Mouse (Mus musculus) forebrain, embryonic 10.5 days (tissue): ENCODE measurements around the gene Rpusd2. TPM values are rescaled to one million over a fixed set of nuclear protein-coding genes. Genes with fewer than 3 reads are reported as not detected.
A peak's percentile ranks its signal among the peaks of the same experiment; 100 is the strongest.

Source experiments
- DNase-seq: peaks from one replicate; pipeline ENCODE4 v3.0.0-alpha.2; 2017; ENCODE audit warnings: low spot score; ENCODE audit errors: extremely low spot score
- H3K27ac ChIP-seq: fragments of 300-500 bp; sonication (generic); 2 replicates; pipeline ENCODE4 v1.5.1; 2016; ENCODE audit warnings: mild to moderate bottlenecking
- H3K27me3 ChIP-seq: fragments of 300-500 bp; sonication (generic); 2 replicates; pipeline ENCODE4 v1.6.1; 2016; ENCODE audit warnings: mild to moderate bottlenecking; ENCODE audit not compliant: poor library complexity, severe bottlenecking
- H3K36me3 ChIP-seq: fragments of 300-500 bp; sonication (generic); replicated peaks from 2 replicates; pipeline ENCODE4 v1.6.1; 2016; ENCODE audit warnings: mild to moderate bottlenecking, moderate library complexity
- H3K4me1 ChIP-seq: fragments of 300-500 bp; sonication (generic); 2 replicates; pipeline ENCODE4 v1.6.1; 2016
- H3K4me3 ChIP-seq: fragments of 300-500 bp; sonication (generic); 2 replicates; pipeline ENCODE4 v1.5.1; 2016; ENCODE audit warnings: mild to moderate bottlenecking, moderate library complexity
- H3K9me3 ChIP-seq: fragments of 300-500 bp; sonication (generic); 2 replicates; pipeline ENCODE4 v1.6.1; 2016; ENCODE audit warnings: mild to moderate bottlenecking, moderate library complexity
- WGBS: fragments of 180-500 bp; shearing (Covaris S2); methylation state at CpG from one replicate; pipeline ENCODE4 v1.1.7; 2016; 5-methylcytosine and 5-hydroxymethylcytosine counted together
- polyA plus RNA-seq: library from polyadenylated mRNA; unstranded; fragments of >200 nt; fragmentation: Nextera tagmentation; extraction: Ambion mirVana; gene quantifications from 2 replicates; pipeline ENCODE4 v1.2.1, GENCODE M21; 2016

The Rpusd2 gene
- polyA plus RNA-seq, 1 experiment from 2014 or later = 9.2 TPM

- under 1% methylated on average over 77 of the region's 77 CpGs for WGBS
- Histone ChIP-seq H3K4me3 (peak within 1 kb of the TSS; percentile 83), H3K27ac (peak within 1 kb of the TSS; percentile 97), H3K27me3 (no peaks in the 10 kb centered on the region), H3K4me1 (peaks cover 27% of the 10 kb centered on the region), H3K36me3 (peaks cover 18% of the 10 kb centered on the region), H3K9me3 (no peaks in the 10 kb centered on the region)
- peak; percentile 98 for DNase-seq
Measured at GRCm38 (mm10) chr2:119046649-119047611, 12.3 kb downstream of the Rpusd2 start, which contains the start of gene Knl1. Gene Knl1 (plus strand): TSS chr2:119047119.

- Histone ChIP-seq H3K4me3 (peak overlapping the region; percentile 83), H3K27ac (peak overlapping the region; percentile 97), H3K4me1 (peaks cover 27% of the 10 kb centered on the region), H3K36me3 (peaks cover 14% of the 10 kb centered on the region), H3K27me3 (no peaks in the 10 kb centered on the region), H3K9me3 (no peaks in the 10 kb centered on the region)
- no peak for DNase-seq
- 26% methylated on average over 4 of the region's 4 CpGs for WGBS
Measured at GRCm38 (mm10) chr2:119047849-119048248, 13.3 kb downstream of the Rpusd2 start.

- Histone ChIP-seq H3K36me3 (peaks cover 11% of the 10 kb centered on the region; the same call in 1 of the 2 replicates), H3K27ac (no peak overlapping the region), H3K27me3 (no peaks in the 10 kb centered on the region), H3K4me1 (peaks cover 27% of the 10 kb centered on the region), H3K4me3 (no peak overlapping the region), H3K9me3 (no peaks in the 10 kb centered on the region)
- DNase-seq = no peak
- WGBS = 93% methylated on average over 4 of the region's 4 CpGs
Measured at GRCm38 (mm10) chr2:119050132-119050650, 15.6 kb downstream of the Rpusd2 start.

- no peak for DNase-seq
- H3K36me3 ChIP-seq = peaks cover 61% of the 10 kb centered on the region
- H3K27ac ChIP-seq = no peak overlapping the region
- H3K4me1 ChIP-seq = no peaks in the 10 kb centered on the region
- no peaks in the 10 kb centered on the region for H3K27me3 ChIP-seq
- WGBS = 98% methylated on average over 2 of the region's 2 CpGs
- H3K4me3 ChIP-seq = no peak overlapping the region
- no peaks in the 10 kb centered on the region for H3K9me3 ChIP-seq
Measured at GRCm38 (mm10) chr2:119060139-119060538, 25.5 kb downstream of the Rpusd2 start.

- Histone ChIP-seq H3K36me3 (peaks cover 87% of the 10 kb centered on the region), H3K4me1 (no peaks in the 10 kb centered on the region), H3K9me3 (no peaks in the 10 kb centered on the region), H3K27ac (no peak overlapping the region), H3K4me3 (no peak overlapping the region), H3K27me3 (no peaks in the 10 kb centered on the region)
- no peak for DNase-seq
- 95% methylated on average over 4 of the region's 4 CpGs for WGBS
Measured at GRCm38 (mm10) chr2:119072397-119072796, 37.8 kb downstream of the Rpusd2 start.

DNA sequence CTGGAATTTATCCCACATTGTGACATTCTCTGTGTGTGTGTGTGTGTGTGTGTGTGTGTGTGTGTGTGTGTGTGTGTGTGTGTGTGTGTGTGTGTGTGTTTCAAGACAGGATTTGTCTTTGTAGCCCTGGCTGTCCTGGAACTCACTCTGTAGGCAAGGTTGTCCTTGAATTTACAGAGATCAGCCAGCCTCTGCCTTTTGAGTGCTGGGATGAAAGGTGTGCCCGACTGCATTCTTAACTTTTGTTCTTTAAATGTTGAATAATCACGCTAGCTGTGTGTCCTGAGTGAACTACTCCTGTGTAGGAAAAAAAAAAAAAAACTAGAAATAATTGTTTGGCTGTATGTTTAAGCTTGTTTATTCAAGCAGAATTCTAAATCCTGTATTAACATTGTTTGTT, 51.6 kb downstream of the Rpusd2 start:
- Histone ChIP-seq H3K9me3 (no peaks in the 10 kb centered on the region), H3K36me3 (peaks cover 83% of the 10 kb centered on the region), H3K4me1 (no peaks in the 10 kb centered on the region), H3K27ac (no peak overlapping the region), H3K27me3 (no peaks in the 10 kb centered on the region), H3K4me3 (no peak overlapping the region)
- DNase-seq = no peak
- WGBS = 97% methylated on average over 2 of the region's 2 CpGs

Other genes starting within 250 kb of the Rpusd2 start
- gene Knstrn, start 220.8 kb upstream of the Rpusd2 start, polyA plus RNA-seq = 173 and 180 TPM in 2 replicates
- 66.2 and 67.7 TPM in 2 replicates for gene Ivd, start 172.8 kb upstream of the Rpusd2 start, polyA plus RNA-seq
- 3.6 and 4.1 TPM in 2 replicates for gene Bahd1, start 134.4 kb upstream of the Rpusd2 start, polyA plus RNA-seq
- gene Chst14, start 108.3 kb upstream of the Rpusd2 start, polyA plus RNA-seq = 13.8 and 14.5 TPM in 2 replicates
- gene Ccdc32, start 5.4 kb upstream of the Rpusd2 start, polyA plus RNA-seq = 20.5 and 21.0 TPM in 2 replicates
- gene Knl1, start 12.3 kb downstream of the Rpusd2 start, polyA plus RNA-seq = 68.5 and 74.0 TPM in 2 replicates
- gene Rad51, start 78.0 kb downstream of the Rpusd2 start, polyA plus RNA-seq = 110 and 113 TPM in 2 replicates
- 50.9 and 54.0 TPM in 2 replicates for gene Rmdn3, start 122.2 kb downstream of the Rpusd2 start, polyA plus RNA-seq
- gene Gchfr, start 133.0 kb downstream of the Rpusd2 start, polyA plus RNA-seq = 5.6 and 6.2 TPM in 2 replicates
- gene Gm14137, start 139.7 kb downstream of the Rpusd2 start, polyA plus RNA-seq = 0.90 and 0.93 TPM in 2 replicates
- 53.9 and 56.9 TPM in 2 replicates for gene Zfyve19, start 173.8 kb downstream of the Rpusd2 start, polyA plus RNA-seq
- 21.6 and 28.2 TPM in 2 replicates for gene Dnajc17, start 174.0 kb downstream of the Rpusd2 start, polyA plus RNA-seq
- 0.19 TPM in 1 of 2 replicates, not detected in the other for gene Ppp1r14d, start 195.1 kb downstream of the Rpusd2 start, polyA plus RNA-seq
- gene Spint1, start 202.6 kb downstream of the Rpusd2 start, polyA plus RNA-seq = 3.5 and 4.4 TPM in 2 replicates
- gene Rhov, start 236.5 kb downstream of the Rpusd2 start, polyA plus RNA-seq = 0.44 and 0.58 TPM in 2 replicates